Mouse (Mus musculus) lung, adult 2 months (tissue): ENCODE measurements around the gene Sirt6. TPM values are rescaled to one million over a fixed set of nuclear protein-coding genes. Genes with fewer than 3 reads are reported as not detected.

Source experiments
- DNase-seq: peaks from one replicate; pipeline ENCODE4 v3.0.0; 2022
- H3K4me1 ChIP-seq: fragments of 200-500 bp; 2 replicates; pipeline ENCODE4 v1.6.1; 2011; ENCODE audit warnings: low read length; ENCODE audit not compliant: control insufficient read depth, insufficient read depth
- H3K4me3 ChIP-seq: fragments of 200-500 bp; replicated peaks from 2 replicates; pipeline ENCODE3; 2011; ENCODE audit warnings: low read depth, mild to moderate bottlenecking, control low read depth, low read length; ENCODE audit errors: extremely low read depth
- CTCF ChIP-seq: fragments of 200-500 bp; IDR thresholded peaks from 2 replicates; pipeline ENCODE4 v1.5.1; 2011; ENCODE audit warnings: mild to moderate bottlenecking, low read length, control low read depth; ENCODE audit not compliant: insufficient read depth
- POLR2A ChIP-seq: fragments of 200-500 bp; IDR thresholded peaks from 2 replicates; pipeline ENCODE4 v1.6.1; 2011; ENCODE audit warnings: low read depth, mild to moderate bottlenecking, control low read depth, low read length, borderline replicate concordance; ENCODE audit errors: extremely low read depth
- WGBS: fragments of 180-500 bp; shearing (Covaris S2); methylation state at CpG from one replicate; pipeline ENCODE4 v1.1.7; 2018; 5-methylcytosine and 5-hydroxymethylcytosine counted together
- polyA plus RNA-seq: library from polyadenylated mRNA; depleted of rRNA; stranded (reverse); fragments of >200 nt; gene quantifications from 2 replicates; pipeline ENCODE4 v1.2.3, GENCODE M21; 2012; rRNA removed

Sirt6 gene
- polyA plus RNA-seq, 1 experiment: 36.2 TPM

- WGBS: 89% methylated on average over 4 of the region's 4 CpGs
- no peak for DNase-seq
- H3K4me1 ChIP-seq: peaks cover 5% of the 10 kb centered on the region; the same call in 1 of the 2 replicates
- H3K4me3 ChIP-seq: no peak overlapping the region
- TF ChIP-seq POLR2A (no peak), CTCF (no peak)
Measured at GRCm38 (mm10) chr10:81579967-81580366, 47.6 kb downstream of the Sirt6 start.

GRCm38 (mm10) chr10:81575695-81576094 is 51.9 kb downstream of the Sirt6 start:
- H3K4me1 ChIP-seq: peaks cover 7% of the 10 kb centered on the region; the same call in 1 of the 2 replicates
- DNase-seq: peak; percentile 50
- TF ChIP-seq CTCF (no peak), POLR2A (no peak)
- WGBS: 10% methylated on average over 6 of the region's 6 CpGs
- peak overlapping the region; percentile 61 for H3K4me3 ChIP-seq

- under 1% methylated on average over 30 of the region's 30 CpGs for WGBS
- peak; percentile 19; the same call in 1 of the 2 replicates for TF ChIP-seq POLR2A
- TF ChIP-seq CTCF: no peak
- H3K4me1 ChIP-seq: peaks cover 5% of the 10 kb centered on the region; the same call in 1 of the 2 replicates
- peak overlapping the region; percentile 61 for H3K4me3 ChIP-seq
- peak; percentile 48 for DNase-seq
Measured at GRCm38 (mm10) chr10:81575208-81575631, 52.4 kb downstream of the Sirt6 start.

- H3K4me1 ChIP-seq: 0 out of 2 replicates have a peak, but pooled peaks cover 5% of the 10 kb centered on the region
- no peak for TF ChIP-seq CTCF
- TF ChIP-seq POLR2A: no peak
- WGBS: 34% methylated on average over 10 of the region's 10 CpGs
Measured at GRCm38 (mm10) chr10:81574081-81575056, 53.2 kb downstream of the Sirt6 start, which contains the start of gene Tle2. TSS of gene Tle2 (plus strand) at chr10:81574561.

GRCm38 (mm10) chr10:81572975-81573374 is 54.6 kb downstream of the Sirt6 start:
- TF ChIP-seq CTCF: no peak
- TF ChIP-seq POLR2A: no peak

More at GRCm38 (mm10) chr10:81574081-81575056, 53.2 kb downstream of the Sirt6 start, which contains the start of gene Tle2:
- DNase-seq: no peak
- H3K4me3 ChIP-seq: peak within 1 kb of the TSS; percentile 61

GRCm38 (mm10) chr10:81572133-81572671 is 55.4 kb downstream of the Sirt6 start:
- H3K4me1 ChIP-seq: 0 out of 2 replicates have a peak, but pooled peaks cover 5% of the 10 kb centered on the region
- no peak for DNase-seq
- WGBS: 25% methylated on average over 9 of the region's 9 CpGs
- no peak overlapping the region for H3K4me3 ChIP-seq
- TF ChIP-seq POLR2A (no peak), CTCF (no peak)

More at GRCm38 (mm10) chr10:81572975-81573374, 54.6 kb downstream of the Sirt6 start:
- 50% methylated on average over 9 of the region's 9 CpGs for WGBS
- Histone ChIP-seq H3K4me1 (0 out of 2 replicates have a peak, but pooled peaks cover 5% of the 10 kb centered on the region), H3K4me3 (no peak overlapping the region)
- DNase-seq: no peak

Other genes with a start within 250 kb of the Sirt6 start
- gene Fzr1, start 249.3 kb downstream of the Sirt6 start, polyA plus RNA-seq: 59.3 and 61.8 TPM in 2 replicates
- gene Dohh, start 243.4 kb downstream of the Sirt6 start, polyA plus RNA-seq: 79.2 and 83.4 TPM in 2 replicates
- gene Gm48551, start 243.3 kb downstream of the Sirt6 start, polyA plus RNA-seq: 3.7 and 6.3 TPM in 2 replicates
- gene Gm48552, start 238.8 kb downstream of the Sirt6 start, polyA plus RNA-seq: 3.6 and 5.9 TPM in 2 replicates
- gene Smim24, start 234.7 kb downstream of the Sirt6 start, polyA plus RNA-seq: 8.8 and 10.1 TPM in 2 replicates
- gene Nfic, start 172.2 kb downstream of the Sirt6 start, polyA plus RNA-seq: 89.6 and 103 TPM in 2 replicates
- 0.92 and 1.1 TPM in 2 replicates for gene Celf5, start 145.1 kb downstream of the Sirt6 start, polyA plus RNA-seq
- 197 and 203 TPM in 2 replicates for gene Ncln, start 131.4 kb downstream of the Sirt6 start, polyA plus RNA-seq
- 40.3 and 47.5 TPM in 2 replicates for gene S1pr4, start 127.7 kb downstream of the Sirt6 start, polyA plus RNA-seq
- gene Gna15, start 103.6 kb downstream of the Sirt6 start, polyA plus RNA-seq: 8.5 and 9.5 TPM in 2 replicates
- gene Gna11, start 82.6 kb downstream of the Sirt6 start, polyA plus RNA-seq: 114 and 117 TPM in 2 replicates
- 1,275 and 1,423 TPM in 2 replicates for gene Aes, start 68.3 kb downstream of the Sirt6 start, polyA plus RNA-seq
- 164 and 218 TPM in 2 replicates for gene Tle2, start 53.2 kb downstream of the Sirt6 start, polyA plus RNA-seq
- gene Tle6, start 26.7 kb downstream of the Sirt6 start, polyA plus RNA-seq: 33.3 and 41.6 TPM in 2 replicates
- gene BC025920, start 21.5 kb downstream of the Sirt6 start, polyA plus RNA-seq: 0.57 and 1.1 TPM in 2 replicates
- gene Ankrd24, start 743 bp upstream of the Sirt6 start, polyA plus RNA-seq: 22.7 and 28.4 TPM in 2 replicates
- 0.33 and 0.57 TPM in 2 replicates for gene Gm10778, start 21.3 kb upstream of the Sirt6 start, polyA plus RNA-seq
- 0.45 and 0.47 TPM in 2 replicates for gene Zfp433, start 77.0 kb upstream of the Sirt6 start, polyA plus RNA-seq
- 0.33 and 0.56 TPM in 2 replicates for gene Gm3055, start 143.4 kb upstream of the Sirt6 start, polyA plus RNA-seq
- not detected in 2 replicates for gene Gm4767, start 184.4 kb upstream of the Sirt6 start, polyA plus RNA-seq
- gene Gm32687, start 236.1 kb upstream of the Sirt6 start, polyA plus RNA-seq: 0.41 and 0.76 TPM in 2 replicates